Mouse (Mus musculus) liver, embryonic 13.5 days (tissue): ENCODE data around the gene Olfr551. TPM values are rescaled to one million over a fixed set of nuclear protein-coding genes. Genes with fewer than 3 reads are reported as not detected.
A peak's percentile ranks its signal among the peaks of the same experiment; 100 is the strongest.

Source experiments
- ATAC-seq: fragments of 200-750 bp; cut with Nextera tagmentation; 2 replicates; pipeline ENCODE4 v1.8.0; 2017; ENCODE audit warnings: low read depth, mild to moderate bottlenecking, moderate number of reproducible peaks, moderate library complexity
- DNase-seq: peaks from one replicate; pipeline ENCODE4 v3.0.0; 2022
- H3K27ac ChIP-seq: fragments of 300-500 bp; sonication (generic); 2 replicates; pipeline ENCODE4 v1.5.1; 2015; ENCODE audit warnings: moderate library complexity, mild to moderate bottlenecking, inconsistent platforms
- H3K27me3 ChIP-seq: fragments of 300-500 bp; sonication (generic); 2 replicates; pipeline ENCODE4 v1.6.1; 2015; ENCODE audit warnings: mild to moderate bottlenecking, inconsistent platforms
- H3K36me3 ChIP-seq: fragments of 300-500 bp; sonication (generic); 2 replicates; pipeline ENCODE4 v1.6.1; 2015; ENCODE audit warnings: mild to moderate bottlenecking, inconsistent platforms
- H3K4me1 ChIP-seq: fragments of 300-500 bp; sonication (generic); replicated peaks from 2 replicates; pipeline ENCODE4 v1.6.1; 2015; ENCODE audit warnings: inconsistent platforms
- H3K4me2 ChIP-seq: fragments of 300-500 bp; sonication (generic); 2 replicates; pipeline ENCODE4 v1.6.1; 2015; ENCODE audit warnings: inconsistent platforms, mild to moderate bottlenecking, moderate library complexity
- H3K4me3 ChIP-seq: fragments of 300-500 bp; sonication (generic); replicated peaks from 2 replicates; pipeline ENCODE4 v1.5.1; 2015; ENCODE audit warnings: mild to moderate bottlenecking, inconsistent platforms
- H3K9ac ChIP-seq: fragments of 300-500 bp; sonication (generic); 2 replicates; pipeline ENCODE4 v1.6.1; 2015; ENCODE audit warnings: mild to moderate bottlenecking, inconsistent platforms
- H3K9me3 ChIP-seq: fragments of 300-500 bp; sonication (generic); replicated peaks from 2 replicates; pipeline ENCODE4 v1.6.1; 2016; ENCODE audit warnings: inconsistent platforms
- WGBS: fragments of 180-500 bp; shearing (Covaris S2); methylation state at CpG from one replicate; pipeline ENCODE4 v1.1.7; 2015; ENCODE audit not compliant: insufficient replicate concordance; 5-methylcytosine and 5-hydroxymethylcytosine counted together
- polyA plus RNA-seq: library from polyadenylated mRNA; unstranded; fragments of >200 nt; fragmentation: Nextera tagmentation; extraction: Ambion mirVana; gene quantifications from 2 replicates; pipeline ENCODE4 v1.2.1, GENCODE M21; 2015

The Olfr551 gene
- polyA plus RNA-seq, 1 experiment from 2014 or later = not detected

DNA sequence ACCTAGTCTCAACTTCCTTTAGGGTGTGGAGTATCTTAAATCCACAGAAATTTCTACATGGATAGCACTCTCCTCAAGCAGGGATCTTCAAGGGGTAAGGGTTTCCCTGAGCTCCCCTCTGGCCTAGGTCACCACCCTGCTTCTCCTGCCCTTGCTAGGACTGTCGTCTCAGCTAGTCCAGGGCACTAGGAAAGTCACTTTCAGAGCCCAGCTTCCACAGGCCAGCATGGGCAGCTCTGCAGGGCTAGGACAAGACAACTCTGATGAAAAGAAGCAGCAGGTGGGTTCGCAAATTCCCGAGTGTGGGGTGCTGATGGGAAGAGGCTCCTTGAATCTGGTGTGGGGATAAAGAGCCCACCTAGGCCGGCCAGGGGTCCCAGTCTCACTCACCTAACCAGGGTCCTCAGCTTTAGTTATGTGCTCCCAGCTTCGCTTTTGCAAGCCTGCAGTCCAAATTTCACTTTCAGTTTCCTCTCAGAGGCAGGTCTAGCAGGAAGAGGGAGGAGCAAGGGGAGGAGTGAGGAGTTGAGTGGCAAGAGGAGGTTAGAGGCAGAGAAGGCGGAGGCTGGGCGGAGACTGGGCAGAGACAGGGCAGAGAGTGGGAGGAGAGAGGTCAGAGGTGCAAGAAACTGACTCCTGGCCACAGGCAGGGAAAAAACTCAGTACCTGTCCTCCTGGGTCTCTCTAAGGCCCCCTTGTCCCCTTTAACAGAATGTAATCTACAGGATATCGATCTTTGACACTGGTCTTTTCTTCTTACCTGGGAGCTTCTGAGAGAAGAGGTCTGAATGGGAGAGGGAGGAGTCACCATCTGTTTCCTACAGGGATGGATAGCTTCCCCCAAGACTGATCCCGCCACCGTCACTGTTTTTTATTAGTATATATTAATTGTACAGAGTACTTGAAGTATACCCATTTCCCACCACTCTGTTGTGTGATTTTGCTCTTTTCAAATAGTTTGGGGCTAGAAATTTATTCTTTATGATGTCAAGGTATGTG, 26.4 kb downstream of the Olfr551 start, which contains the start of gene Trim21:
Gene Trim21 (minus strand): TSS at position 488 of the 999 bp plus-strand sequence.
- H3K36me3 ChIP-seq = no peaks in the 10 kb centered on the region; the same call in 1 of the 2 replicates
- ATAC-seq (peak; percentile 100), DNase-seq (peak; percentile 88)
- H3K27ac ChIP-seq = peak within 1 kb of the TSS; percentile 60
- no peaks in the 10 kb centered on the region for H3K27me3 ChIP-seq
- peak within 1 kb of the TSS; percentile 75 for H3K4me3 ChIP-seq
- peaks cover 19% of the 10 kb centered on the region for H3K4me1 ChIP-seq
- 5% methylated on average over 10 of the region's 10 CpGs for WGBS
- H3K9ac ChIP-seq = peak within 1 kb of the TSS; percentile 77
- H3K4me2 ChIP-seq = peak within 1 kb of the TSS; percentile 85
- H3K9me3 ChIP-seq = no peaks in the 10 kb centered on the region

GRCm38 (mm10) chr7:102553279-102553678, 38.4 kb downstream of the Olfr551 start:
- no peak overlapping the region for H3K4me3 ChIP-seq
- H3K9me3 ChIP-seq = no peaks in the 10 kb centered on the region
- DNase-seq = no peak
- H3K27me3 ChIP-seq = no peaks in the 10 kb centered on the region
- no peak for ATAC-seq
- H3K4me1 ChIP-seq = no peaks in the 10 kb centered on the region
- H3K4me2 ChIP-seq = no peak overlapping the region
- WGBS = 51% methylated on average over 3 of the region's 3 CpGs
- no peak overlapping the region for H3K27ac ChIP-seq
- no peaks in the 10 kb centered on the region for H3K36me3 ChIP-seq
- no peak overlapping the region for H3K9ac ChIP-seq

DNA sequence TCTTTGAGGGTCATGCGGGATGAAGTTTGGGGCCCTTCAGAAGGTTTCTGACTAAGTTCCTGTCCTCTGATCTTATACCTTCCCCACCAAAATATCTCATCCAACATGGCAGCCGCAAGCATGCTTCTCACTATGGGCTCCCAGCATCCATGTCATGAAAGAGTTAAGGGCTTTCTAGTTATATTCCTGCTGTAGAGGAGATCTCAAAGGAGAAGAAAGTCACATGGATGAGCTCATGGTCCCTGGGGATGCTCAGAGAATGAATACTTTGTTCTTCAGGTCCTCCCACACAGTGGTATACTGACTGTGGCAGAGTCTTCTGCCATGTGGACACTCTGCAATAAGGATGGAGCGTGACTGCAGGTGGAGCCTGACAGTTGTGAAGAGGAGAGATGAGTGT, 42.1 kb downstream of the Olfr551 start, which contains the start of gene Olfr549:
Gene Olfr549 (plus strand): TSS at position 301 of the 400 bp plus-strand sequence.
- Histone ChIP-seq H3K4me2 (no peak within 1 kb of the TSS), H3K9ac (no peak within 1 kb of the TSS), H3K4me1 (no peaks in the 10 kb centered on the region), H3K4me3 (no peak within 1 kb of the TSS), H3K27ac (no peak within 1 kb of the TSS), H3K36me3 (no peaks in the 10 kb centered on the region), H3K27me3 (no peaks in the 10 kb centered on the region), H3K9me3 (no peaks in the 10 kb centered on the region)
- ATAC-seq (no peak), DNase-seq (no peak)
- 67% methylated on average over 3 of the region's 3 CpGs for WGBS

GRCm38 (mm10) chr7:102541251-102541650, 50.4 kb downstream of the Olfr551 start:
- Histone ChIP-seq H3K27me3 (no peaks in the 10 kb centered on the region), H3K9me3 (no peaks in the 10 kb centered on the region), H3K9ac (no peak overlapping the region), H3K27ac (no peak overlapping the region), H3K4me3 (no peak overlapping the region), H3K36me3 (no peaks in the 10 kb centered on the region), H3K4me1 (no peaks in the 10 kb centered on the region), H3K4me2 (no peak overlapping the region)
- DNase-seq = no peak
- ATAC-seq = no peak
- WGBS = 29% methylated on average over 3 of the region's 3 CpGs

DNA sequence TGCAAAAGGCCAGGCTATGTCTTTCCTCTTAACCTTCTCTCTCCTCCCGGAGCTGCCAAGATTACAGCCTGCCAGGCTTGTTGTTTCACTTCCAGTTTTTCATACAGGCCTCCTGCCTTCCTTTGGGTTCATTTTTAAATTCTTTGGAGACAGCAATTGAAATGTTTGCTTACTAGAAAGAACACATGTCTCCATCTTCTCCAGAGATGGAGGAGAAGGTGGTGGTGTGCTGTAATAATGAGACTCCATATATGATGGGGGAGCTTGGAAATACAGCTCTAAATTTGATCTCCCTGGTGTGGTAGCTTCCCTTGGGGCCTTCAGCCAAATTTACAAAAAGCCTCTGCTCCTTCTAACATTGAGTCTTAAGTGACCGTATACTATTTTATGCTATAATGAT, 51.1 kb downstream of the Olfr551 start, which contains the start of gene Olfr548-ps1:
Gene Olfr548-ps1 (plus strand): TSS at position 301 of the 400 bp plus-strand sequence.
- Histone ChIP-seq H3K27ac (no peak within 1 kb of the TSS), H3K4me1 (no peaks in the 10 kb centered on the region), H3K9ac (no peak within 1 kb of the TSS), H3K36me3 (no peaks in the 10 kb centered on the region), H3K9me3 (no peaks in the 10 kb centered on the region), H3K27me3 (no peaks in the 10 kb centered on the region), H3K4me3 (no peak within 1 kb of the TSS), H3K4me2 (no peak within 1 kb of the TSS)
- WGBS = 65% methylated on average over 2 of the region's 2 CpGs
- ATAC-seq = no peak
- no peak for DNase-seq

GRCm38 (mm10) chr7:102534449-102534848, 57.2 kb downstream of the Olfr551 start, which contains the start of gene Olfr547:
Olfr547 (plus strand) TSS chr7:102534749.
- Histone ChIP-seq H3K9ac (no peak within 1 kb of the TSS), H3K9me3 (no peaks in the 10 kb centered on the region), H3K27me3 (no peaks in the 10 kb centered on the region), H3K4me2 (no peak within 1 kb of the TSS), H3K36me3 (no peaks in the 10 kb centered on the region), H3K4me1 (no peaks in the 10 kb centered on the region), H3K4me3 (no peak within 1 kb of the TSS), H3K27ac (no peak within 1 kb of the TSS)
- DNase-seq (no peak), ATAC-seq (no peak)
- WGBS = 61% methylated on average over 1 of the region's 1 CpGs

Other genes starting within 250 kb of the Olfr551 start
- 223 and 242 TPM in 2 replicates for gene Rrm1, start 150.2 kb downstream of the Olfr551 start, polyA plus RNA-seq
- gene Olfr543, start 110.2 kb downstream of the Olfr551 start, polyA plus RNA-seq = 0.38 and 0.40 TPM in 2 replicates
- 0.03 and 0.13 TPM in 2 replicates for gene Olfr544, start 103.6 kb downstream of the Olfr551 start, polyA plus RNA-seq
- gene Olfr545, start 92.3 kb downstream of the Olfr551 start, polyA plus RNA-seq = not detected in 2 replicates
- not detected in 2 replicates for gene Olfr547, start 57.1 kb downstream of the Olfr551 start, polyA plus RNA-seq
- gene Olfr548-ps1, start 51.0 kb downstream of the Olfr551 start, polyA plus RNA-seq = not detected in 2 replicates
- not detected in 2 replicates for gene Olfr549, start 42.0 kb downstream of the Olfr551 start, polyA plus RNA-seq
- 0.24 and 0.51 TPM in 2 replicates for gene Trim21, start 26.4 kb downstream of the Olfr551 start, polyA plus RNA-seq
- not detected in 2 replicates for gene Olfr550, start 20.4 kb downstream of the Olfr551 start, polyA plus RNA-seq
- gene Olfr552, start 5.9 kb upstream of the Olfr551 start, polyA plus RNA-seq = not detected in 2 replicates
- gene Olfr553, start 26.3 kb upstream of the Olfr551 start, polyA plus RNA-seq = not detected in 2 replicates
- not detected in 2 replicates for gene Olfr554, start 46.5 kb upstream of the Olfr551 start, polyA plus RNA-seq
- not detected in 2 replicates for gene Olfr555, start 66.9 kb upstream of the Olfr551 start, polyA plus RNA-seq
- not detected in 2 replicates for gene Olfr556, start 73.0 kb upstream of the Olfr551 start, polyA plus RNA-seq
- 1.6 and 1.7 TPM in 2 replicates for gene Trim68, start 95.4 kb upstream of the Olfr551 start, polyA plus RNA-seq
- gene Olfr557, start 104.0 kb upstream of the Olfr551 start, polyA plus RNA-seq = not detected in 2 replicates
- not detected in 2 replicates for gene Olfr558, start 110.3 kb upstream of the Olfr551 start, polyA plus RNA-seq
- not detected in 2 replicates for gene Olfr33, start 127.2 kb upstream of the Olfr551 start, polyA plus RNA-seq
- not detected in 2 replicates for gene Olfr559, start 135.6 kb upstream of the Olfr551 start, polyA plus RNA-seq
- not detected in 2 replicates for gene Olfr560, start 167.5 kb upstream of the Olfr551 start, polyA plus RNA-seq
- not detected in 2 replicates for gene Olfr78, start 167.6 kb upstream of the Olfr551 start, polyA plus RNA-seq
- gene Olfr561, start 179.3 kb upstream of the Olfr551 start, polyA plus RNA-seq = not detected in 2 replicates
- not detected in 2 replicates for gene Olfr564, start 211.6 kb upstream of the Olfr551 start, polyA plus RNA-seq